Comparison of ENCODE assay signal across 12 mouse cellular contexts in genomic region chr16:41729911-41730310, GRCm38 (mm10).
"Had no signal": no experiment of that assay in that cellular context is flagged by ENCODE, and none has a peak within 500 bp of the region (broad histone marks: within the 10 kb centered on the region; RNA-seq: fewer than 3 reads in every experiment).

No protein-coding gene starts in this region.

- H3K4me2 ChIP-seq: kidney, embryonic 15.5 days; liver, embryonic 11.5 days; liver, embryonic 15.5 days; midbrain, embryonic 13.5 days; stomach, embryonic 15.5 days had no signal

- H3K36me3 ChIP-seq: kidney, embryonic 15.5 days; limb, embryonic 10.5 days; liver, embryonic 15.5 days; midbrain, embryonic 13.5 days; stomach, embryonic 15.5 days had no signal

- H3K4me3 ChIP-seq: kidney, embryonic 15.5 days; limb, embryonic 10.5 days; liver, embryonic 15.5 days; midbrain, embryonic 13.5 days; stomach, embryonic 15.5 days had no signal

- H3K4me1 ChIP-seq: kidney, embryonic 15.5 days; limb, embryonic 10.5 days; liver, embryonic 15.5 days; stomach, embryonic 15.5 days had no signal

- H3K27me3 ChIP-seq: kidney, embryonic 15.5 days; liver, embryonic 15.5 days; midbrain, embryonic 13.5 days; stomach, embryonic 15.5 days had no signal

- H3K9ac ChIP-seq: kidney, embryonic 15.5 days; liver, embryonic 15.5 days; midbrain, embryonic 13.5 days; stomach, embryonic 15.5 days had no signal

- H3K27ac ChIP-seq: kidney, embryonic 15.5 days; limb, embryonic 10.5 days; liver, embryonic 15.5 days; midbrain, embryonic 13.5 days; stomach, embryonic 15.5 days had no signal

- H3K9me3 ChIP-seq: kidney, embryonic 15.5 days; limb, embryonic 10.5 days; liver, embryonic 15.5 days; midbrain, embryonic 13.5 days; stomach, embryonic 15.5 days had no signal

- ATAC-seq: lung, postnatal 0 days; midbrain, embryonic 13.5 days had no signal

- DNase-seq: kidney, postnatal 14 days; lung, adult 2 months; lung, postnatal 36 days; thymus, adult 2 months; thymus, postnatal 25 days had no signal
